Mouse (Mus musculus): ENCODE results near the gene Gpr65. TPM values are rescaled to one million over a fixed set of nuclear protein-coding genes. Genes with fewer than 3 reads are reported as not detected.
"Not testable (repeated sequence)": the region's sequence is repeated elsewhere in the genome, so short reads cannot be mapped to it uniquely, and the experiment has no call there.

Gene Gpr65
- under 1 TPM; 0.10 to 0.24 TPM for total RNA-seq (2021)
- long read RNA-seq, experiment 1, partial matches to known transcripts = 0 of 1 reads
- long read RNA-seq, experiment 1, other reads (novel, unspliced or antisense) = 0 of 1 reads
- long read RNA-seq, experiment 2 = 0 reads

GRCm38 (mm10) chr12:98268441-98269369, at the start of gene Gpr65:
TSS of gene Gpr65 (plus strand) at chr12:98268635.
- intact Hi-C loops (cut with DNase I; ENCODE audit: low total_unique reads) = no loop called here
- no peak for DNase-seq

- DNase-seq = no peak
- intact Hi-C loops (cut with DNase I; ENCODE audit: low total_unique reads) = no loop called here
These were observed 45.1 kb upstream of the Gpr65 start for GRCm38 (mm10) chr12:98223286-98223685.

- intact Hi-C loops (cut with DNase I; ENCODE audit: low total_unique reads) = no loop called here
- DNase-seq = no peak
These were observed 41.4 kb upstream of the Gpr65 start for GRCm38 (mm10) chr12:98227037-98227436.

- intact Hi-C loops (cut with DNase I; ENCODE audit: low total_unique reads) = not testable (repeated sequence)
These were observed 30.0 kb upstream of the Gpr65 start for GRCm38 (mm10) chr12:98238478-98238877.

GRCm38 (mm10) chr12:98244161-98244560, 24.3 kb upstream of the Gpr65 start:
- DNase-seq = no peak
- intact Hi-C loops (cut with DNase I; ENCODE audit: low total_unique reads) = no loop called here

More at GRCm38 (mm10) chr12:98238478-98238877, 30.0 kb upstream of the Gpr65 start:
- DNase-seq = not testable (repeated sequence)

- no peak for DNase-seq
- intact Hi-C loops (cut with DNase I; ENCODE audit: low total_unique reads) = no loop called here
These were observed 23.6 kb upstream of the Gpr65 start for GRCm38 (mm10) chr12:98244865-98245264.

GRCm38 (mm10) chr12:98246835-98247234, 21.6 kb upstream of the Gpr65 start:
- no peak for DNase-seq
- intact Hi-C loops (cut with DNase I; ENCODE audit: low total_unique reads) = no loop called here

- intact Hi-C loops (cut with DNase I; ENCODE audit: low total_unique reads) = no loop called here
- no peak for DNase-seq
These were observed 18.8 kb upstream of the Gpr65 start for GRCm38 (mm10) chr12:98249671-98250070.

GRCm38 (mm10) chr12:98250327-98250726, 18.1 kb upstream of the Gpr65 start:
- no peak for DNase-seq
- intact Hi-C loops (cut with DNase I; ENCODE audit: low total_unique reads) = no loop called here

GRCm38 (mm10) chr12:98252417-98252816, 16.0 kb upstream of the Gpr65 start:
- intact Hi-C loops (cut with DNase I; ENCODE audit: low total_unique reads) = no loop called here

GRCm38 (mm10) chr12:98255373-98255995, 13.0 kb upstream of the Gpr65 start:
- intact Hi-C loops (cut with DNase I; ENCODE audit: low total_unique reads) = no loop called here

More at GRCm38 (mm10) chr12:98252417-98252816, 16.0 kb upstream of the Gpr65 start:
- DNase-seq = no peak

GRCm38 (mm10) chr12:98258371-98258844, 10.0 kb upstream of the Gpr65 start:
- intact Hi-C loops (cut with DNase I; ENCODE audit: low total_unique reads) = no loop called here
- no peak for DNase-seq

More at GRCm38 (mm10) chr12:98255373-98255995, 13.0 kb upstream of the Gpr65 start:
- no peak for DNase-seq

GRCm38 (mm10) chr12:98258845-98259517, 9.5 kb upstream of the Gpr65 start, which contains the start of gene Galc:
TSS of gene Galc (minus strand) at chr12:98259459.
- peak; percentile 85 for DNase-seq
- intact Hi-C loops (cut with DNase I; ENCODE audit: low total_unique reads) = no loop called here

GRCm38 (mm10) chr12:98259518-98259852, 8.9 kb upstream of the Gpr65 start:
- intact Hi-C loops (cut with DNase I; ENCODE audit: low total_unique reads) = no loop called here
- DNase-seq = no peak

- DNase-seq = no peak
- intact Hi-C loops (cut with DNase I; ENCODE audit: low total_unique reads) = no loop called here
These were observed 2.7 kb upstream of the Gpr65 start for GRCm38 (mm10) chr12:98265697-98266096.

GRCm38 (mm10) chr12:98269791-98270745, 1.6 kb downstream of the Gpr65 start:
- DNase-seq = no peak
- intact Hi-C loops (cut with DNase I; ENCODE audit: low total_unique reads) = no loop called here

- intact Hi-C loops (cut with DNase I; ENCODE audit: low total_unique reads) = no loop called here
- DNase-seq = no peak
These were observed 2.6 kb downstream of the Gpr65 start for GRCm38 (mm10) chr12:98270810-98271566.

- intact Hi-C loops (cut with DNase I; ENCODE audit: low total_unique reads) = no loop called here
- DNase-seq = no peak
These were observed 4.0 kb downstream of the Gpr65 start for GRCm38 (mm10) chr12:98272433-98272832.

Data from gastrocnemius, postnatal 14 days (tissue).